Mouse (Mus musculus) cerebellum, adult 18-20 months (tissue): ENCODE data around the gene Ddx39.

Experiments used
- DNase-seq, 2 experiments: peaks; one replicate each; pipeline ENCODE4 v3.0.0; 2021

Gene Ddx39

GRCm38 (mm10) chr8:83715031-83715690 lies at the start of gene Ddx39:
TSS of gene Ddx39 (plus strand) at chr8:83715177.
- peak; percentile 93 to 98 for DNase-seq

- DNase-seq, result peak in 1 of 2 experiments; percentile 19
These were observed 48.8 kb upstream of the Ddx39 start, which contains the start of gene Ptger1 for GRCm38 (mm10) chr8:83665969-83666865. TSS of gene Ptger1 (plus strand) at chr8:83666678.

GRCm38 (mm10) chr8:83666866-83667234 lies 48.1 kb upstream of the Ddx39 start:
- no peak for DNase-seq

- no peak for DNase-seq
These were observed 47.5 kb upstream of the Ddx39 start for GRCm38 (mm10) chr8:83667526-83667925.

GRCm38 (mm10) chr8:83668010-83668916 lies 46.7 kb upstream of the Ddx39 start:
- peak; percentile 45 to 57 for DNase-seq

- DNase-seq, result no peak
These were observed 46.0 kb upstream of the Ddx39 start for GRCm38 (mm10) chr8:83669013-83669412.

- no peak for DNase-seq
These were observed 42.0 kb upstream of the Ddx39 start for GRCm38 (mm10) chr8:83672936-83673335.

GRCm38 (mm10) chr8:83674497-83674896 lies 40.5 kb upstream of the Ddx39 start:
- DNase-seq, result no peak

- no peak for DNase-seq
These were observed 35.1 kb upstream of the Ddx39 start for GRCm38 (mm10) chr8:83679866-83680265.

GRCm38 (mm10) chr8:83680603-83681002 lies 34.4 kb upstream of the Ddx39 start:
- no peak for DNase-seq

GRCm38 (mm10) chr8:83681099-83681498 lies 33.9 kb upstream of the Ddx39 start:
- DNase-seq, result no peak

- no peak for DNase-seq
These were observed 30.5 kb upstream of the Ddx39 start for GRCm38 (mm10) chr8:83684517-83684916.

GRCm38 (mm10) chr8:83689264-83689663 lies 25.7 kb upstream of the Ddx39 start:
- DNase-seq, result no peak

GRCm38 (mm10) chr8:83693609-83694236 lies 21.3 kb upstream of the Ddx39 start:
- DNase-seq, result no peak

GRCm38 (mm10) chr8:83694369-83695160 lies 20.4 kb upstream of the Ddx39 start:
- DNase-seq, result no peak

GRCm38 (mm10) chr8:83695351-83696106 lies 19.4 kb upstream of the Ddx39 start:
- DNase-seq, result no peak

- DNase-seq, result peak; percentile 19 to 26
These were observed 17.4 kb upstream of the Ddx39 start for GRCm38 (mm10) chr8:83697374-83698220.

- peak; percentile 71 to 73 for DNase-seq
These were observed 16.7 kb upstream of the Ddx39 start for GRCm38 (mm10) chr8:83698291-83698660.

- peak; percentile 75 to 81 for DNase-seq
These were observed 16.1 kb upstream of the Ddx39 start, which contains the start of gene Pkn1 for GRCm38 (mm10) chr8:83698661-83699453. TSS of gene Pkn1 (minus strand) at chr8:83699179.
